Mouse (Mus musculus) CH12.LX (cell line): ENCODE measurements around the gene Galnt9.

Source experiments
- CHD2 ChIP-seq: IDR thresholded peaks from 2 replicates; pipeline ENCODE4 v1.6.1; 2011; ENCODE audit warnings: low read length, improper control_type of control experiment
- CTCF ChIP-seq, 2 experiments: IDR thresholded peaks in 1 of 2; conservative IDR thresholded peaks in 1 of 2; 2 replicates each; pipeline ENCODE4 v1.5.1; 2011 to 2012; ENCODE audit warnings: low read depth in 2 of 2, low read length in 2 of 2, improper control_type of control experiment in 1 of 2, inconsistent platforms in 1 of 2, mild to moderate bottlenecking in 1 of 2, moderate library complexity in 1 of 2
- E2F4 ChIP-seq: IDR thresholded peaks from 2 replicates; pipeline ENCODE4 v1.6.1; 2011; ENCODE audit warnings: low read depth, low read length, improper control_type of control experiment; ENCODE audit not compliant: insufficient replicate concordance
- EP300 ChIP-seq: IDR thresholded peaks from 2 replicates; pipeline ENCODE4 v1.6.1; 2011; ENCODE audit warnings: low read length, improper control_type of control experiment
- ETS1 ChIP-seq: conservative IDR thresholded peaks from 2 replicates; pipeline ENCODE4 v1.6.1; 2012; ENCODE audit warnings: low read depth, mild to moderate bottlenecking, inconsistent platforms, low read length, improper control_type of control experiment, moderate library complexity
- POLR2A ChIP-seq: IDR thresholded peaks from 2 replicates; pipeline ENCODE4 v1.6.1; 2011; ENCODE audit warnings: low read depth, mild to moderate bottlenecking, improper control_type of control experiment, low read length
- UBTF ChIP-seq: IDR thresholded peaks from 2 replicates; pipeline ENCODE4 v1.6.1; 2012; ENCODE audit warnings: low read depth, mild to moderate bottlenecking, inconsistent platforms, low read length, improper control_type of control experiment, moderate library complexity
- USF1 ChIP-seq: IDR thresholded peaks from 2 replicates; pipeline ENCODE4 v1.6.1; 2014; ENCODE audit warnings: low read depth, mild to moderate bottlenecking, inconsistent platforms, low read length, improper control_type of control experiment
- USF2 ChIP-seq: conservative IDR thresholded peaks from 2 replicates; pipeline ENCODE4 v1.6.1; 2011; ENCODE audit warnings: low read depth, low read length, improper control_type of control experiment
- ZMIZ1 ChIP-seq: IDR thresholded peaks from 2 replicates; pipeline ENCODE4 v1.6.1; 2012; ENCODE audit warnings: low read depth, mild to moderate bottlenecking, inconsistent platforms, low read length, improper control_type of control experiment

DNA sequence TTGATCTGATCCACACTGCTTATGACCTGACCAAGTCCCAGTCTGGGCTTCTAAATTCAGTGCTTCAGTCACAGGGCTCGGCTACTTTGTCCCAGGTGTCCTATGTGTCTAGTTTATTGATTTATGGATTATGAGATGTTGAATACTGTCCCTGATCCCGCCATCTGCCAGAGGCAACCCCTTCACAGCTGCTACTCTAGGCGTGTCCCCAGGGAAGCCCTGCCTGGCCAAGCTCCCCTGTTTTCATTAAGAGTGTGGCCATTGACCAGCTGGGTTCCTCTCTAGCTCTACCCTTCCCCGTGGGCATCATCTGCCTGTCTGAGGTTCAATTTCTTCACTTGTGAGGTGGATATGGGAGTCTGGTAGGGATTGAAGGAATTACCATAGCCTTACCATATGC lies 9.2 kb downstream of the Galnt9 start:
- no peak for TF ChIP-seq ZMIZ1
- TF ChIP-seq USF1 = no peak
- no peak for TF ChIP-seq CTCF (conservative IDR thresholded peaks at IDR 0.05 in 1 of 2, IDR thresholded peaks at IDR 0.05 in 1 of 2; ENCODE audit: low read depth in 2 of 2, low read length in 2 of 2)
- no peak for TF ChIP-seq EP300
- no peak for TF ChIP-seq ETS1
- TF ChIP-seq POLR2A = no peak
- TF ChIP-seq E2F4 = no peak
- no peak for TF ChIP-seq UBTF
- TF ChIP-seq CHD2 = no peak
- TF ChIP-seq USF2 = no peak
